Mouse (Mus musculus) ES-E14 (cell line): ENCODE results near the gene Birc6. TPM values are rescaled to one million over a fixed set of nuclear protein-coding genes. Genes with fewer than 3 reads are reported as not detected.

Experiments used
- DNase-seq: peaks from one replicate; pipeline ENCODE4 v3.0.0-alpha.2; 2013; ENCODE audit warnings: low read depth, low spot score
- H3K27ac ChIP-seq: 2 replicates; pipeline ENCODE4 v1.5.1; 2012; ENCODE audit warnings: low read depth, mild to moderate bottlenecking, low read length, moderate library complexity, mixed read lengths; ENCODE audit not compliant: poor library complexity, insufficient read depth, severe bottlenecking
- H3K36me3 ChIP-seq: 2 replicates; pipeline ENCODE4 v1.6.1; 2012; ENCODE audit warnings: mild to moderate bottlenecking, low read length, moderate library complexity, mixed read lengths; ENCODE audit not compliant: control insufficient read depth, poor library complexity, insufficient read depth, severe bottlenecking
- H3K4me1 ChIP-seq, 2 experiments: fragments of 150-350 bp in 1 of 2; sonication (generic) in 1 of 2; 2 replicates each; pipeline ENCODE4 v1.6.1; 2012; ENCODE audit warnings: low read length in 2 of 2, mild to moderate bottlenecking in 1 of 2, mixed read lengths in 1 of 2; ENCODE audit not compliant: control insufficient read depth in 2 of 2, insufficient read depth in 2 of 2, poor library complexity in 1 of 2
- H3K4me3 ChIP-seq, 2 experiments: fragments of 150-350 bp in 1 of 2; sonication (generic) in 1 of 2; 2 replicates each; pipeline ENCODE4 v1.5.1; 2012; ENCODE audit warnings: low read length in 2 of 2, low read depth in 1 of 2, mild to moderate bottlenecking in 1 of 2, mixed read lengths in 1 of 2; ENCODE audit not compliant: insufficient read depth in 1 of 2, poor library complexity in 1 of 2, severe bottlenecking in 1 of 2
- H3K9ac ChIP-seq: 2 replicates; pipeline ENCODE4 v1.6.1; 2012; ENCODE audit warnings: low read depth, mild to moderate bottlenecking, low read length, mixed read lengths; ENCODE audit not compliant: poor library complexity, insufficient read depth, severe bottlenecking
- H3K9me3 ChIP-seq: fragments of 150-350 bp; sonication (generic); 2 replicates; pipeline ENCODE4 v1.6.1; 2012; ENCODE audit warnings: low read depth, mild to moderate bottlenecking, low read length; ENCODE audit not compliant: control insufficient read depth, insufficient read depth
- CHD2 ChIP-seq: IDR thresholded peaks from 2 replicates; pipeline ENCODE4 v1.6.1; 2014; ENCODE audit warnings: mild to moderate bottlenecking, low read depth, low read length, inconsistent platforms
- HCFC1 ChIP-seq: IDR thresholded peaks from 2 replicates; pipeline ENCODE4 v1.6.1; 2012; ENCODE audit warnings: low read length, inconsistent platforms, borderline replicate concordance; ENCODE audit not compliant: insufficient read depth
- MAFK ChIP-seq: IDR thresholded peaks from 2 replicates; pipeline ENCODE4 v1.6.1; 2014; ENCODE audit warnings: mild to moderate bottlenecking, low read depth, low read length, inconsistent platforms; ENCODE audit not compliant: insufficient read depth
- ZC3H11A ChIP-seq: IDR thresholded peaks from 2 replicates; pipeline ENCODE4 v1.6.1; 2012; ENCODE audit warnings: low read depth, mild to moderate bottlenecking, inconsistent platforms, low read length, borderline replicate concordance
- ZNF384 ChIP-seq: IDR thresholded peaks from 2 replicates; pipeline ENCODE4 v1.6.1; 2012; ENCODE audit warnings: low read depth, low read length, inconsistent platforms
- in situ Hi-C, 2 experiments: fragments of 600-800 bp; cut with MboI; formaldehyde crosslinking; loops; one replicate each; pipeline ENCODE4 v1.15.1; 2025; ENCODE audit warnings: low sequenced_read_pairs in 2 of 2, inconsistent platforms in 1 of 2; ENCODE audit not compliant: unreplicated experiment in 2 of 2
- total RNA-seq: library from RNA; depleted of rRNA; stranded (reverse); fragments of 300-350 nt; gene quantifications from 2 replicates; pipeline ENCODE4 v1.2.3, GENCODE M21; 2012

Birc6 gene
- total RNA-seq, 1 experiment: 122 TPM

GRCm38 (mm10) chr17:74715724-74716123, 187.6 kb downstream of the Birc6 start:
- DNase-seq: no peak
- TF ChIP-seq MAFK (no peak), ZNF384 (no peak), ZC3H11A (no peak), CHD2 (no peak), HCFC1 (no peak)
- H3K4me3 ChIP-seq: no peak overlapping the region
- no peaks in the 10 kb centered on the region; the same call in 1 of the 2 replicates for H3K36me3 ChIP-seq
- in situ Hi-C loops: no loop called here
- no peak overlapping the region for H3K9ac ChIP-seq
- no peaks in the 10 kb centered on the region for H3K4me1 ChIP-seq
- H3K9me3 ChIP-seq: no peaks in the 10 kb centered on the region
- no peak overlapping the region for H3K27ac ChIP-seq

- Histone ChIP-seq H3K9ac (no peak overlapping the region), H3K36me3 (peaks cover 1% of the 10 kb centered on the region), H3K4me3 (peak overlapping the region in 1 of 2 experiments; percentile 97; a peak in 2 of 4 replicates), H3K27ac (no peak overlapping the region), H3K9me3 (no peaks in the 10 kb centered on the region), H3K4me1 (no peaks in the 10 kb centered on the region)
- TF ChIP-seq CHD2 (no peak), ZNF384 (no peak), MAFK (no peak), HCFC1 (no peak), ZC3H11A (no peak)
- DNase-seq: no peak
- in situ Hi-C loops: no loop called here
Measured at GRCm38 (mm10) chr17:74716643-74717042, 188.5 kb downstream of the Birc6 start.

GRCm38 (mm10) chr17:74717091-74717617, 189.1 kb downstream of the Birc6 start:
- in situ Hi-C loops: no loop called here
- Histone ChIP-seq H3K9me3 (no peaks in the 10 kb centered on the region), H3K9ac (peak overlapping the region; percentile 78), H3K36me3 (peaks cover 3% of the 10 kb centered on the region), H3K4me3 (peak overlapping the region; percentile 80 to 97), H3K4me1 (no peaks in the 10 kb centered on the region), H3K27ac (no peak overlapping the region)
- no peak for TF ChIP-seq HCFC1
- TF ChIP-seq ZNF384: no peak
- TF ChIP-seq ZC3H11A: no peak
- no peak for TF ChIP-seq MAFK
- TF ChIP-seq CHD2: no peak
- no peak for DNase-seq

GRCm38 (mm10) chr17:74717618-74718151, 189.6 kb downstream of the Birc6 start, which contains the start of gene Ttc27:
Gene Ttc27 (plus strand): TSS chr17:74717732.
- peak within 1 kb of the TSS; percentile 37; the same call in 1 of the 2 replicates for H3K27ac ChIP-seq
- H3K9ac ChIP-seq: peak within 1 kb of the TSS; percentile 78
- peaks cover 3% of the 10 kb centered on the region for H3K36me3 ChIP-seq
- in situ Hi-C loops: no loop called here
- peak within 1 kb of the TSS; percentile 80 to 97 for H3K4me3 ChIP-seq
- TF ChIP-seq HCFC1: peak; percentile 75
- TF ChIP-seq ZC3H11A: no peak
- TF ChIP-seq CHD2: no peak
- DNase-seq: peak; percentile 99
- no peaks in the 10 kb centered on the region for H3K4me1 ChIP-seq
- H3K9me3 ChIP-seq: no peaks in the 10 kb centered on the region

- H3K4me1 ChIP-seq: no peaks in the 10 kb centered on the region
- TF ChIP-seq CHD2 (no peak), ZC3H11A (no peak), MAFK (no peak), HCFC1 (no peak), ZNF384 (no peak)
- in situ Hi-C loops: no loop called here
- DNase-seq: no peak
- no peak overlapping the region for H3K4me3 ChIP-seq
- no peak overlapping the region for H3K9ac ChIP-seq
- peaks cover 8% of the 10 kb centered on the region; the same call in 1 of the 2 replicates for H3K36me3 ChIP-seq
- no peaks in the 10 kb centered on the region for H3K9me3 ChIP-seq
- no peak overlapping the region for H3K27ac ChIP-seq
Measured at GRCm38 (mm10) chr17:74732872-74733271, 204.8 kb downstream of the Birc6 start.
